Mouse (Mus musculus) testis, postnatal 10 days (tissue): ENCODE results near the gene Crhr2.

Experiments used
- DNase-seq: peaks from one replicate; pipeline ENCODE4 v3.0.0; 2021; ENCODE audit warnings: low spot score

Crhr2 gene

DNA sequence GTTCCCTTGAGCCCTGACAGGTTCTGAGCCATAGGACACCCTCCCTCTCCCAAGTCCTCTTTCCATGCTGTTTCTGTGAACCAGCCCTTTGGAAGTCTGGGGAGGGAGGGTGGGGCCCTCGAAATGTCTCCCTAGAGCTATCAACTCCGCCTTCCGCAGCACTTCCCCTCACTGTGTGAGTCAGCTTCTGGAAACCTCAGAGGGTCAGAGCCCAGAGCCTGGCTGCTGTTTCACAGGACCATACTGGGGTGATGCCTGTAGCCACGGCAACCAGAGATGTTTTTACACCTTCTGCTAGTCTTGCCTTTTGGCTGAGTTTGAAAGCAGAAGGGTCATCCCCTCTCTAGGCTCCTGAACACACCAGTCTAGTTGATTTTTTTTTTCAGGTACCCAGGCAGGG, 9.8 kb downstream of the Crhr2 start:
- DNase-seq, result no peak

DNA sequence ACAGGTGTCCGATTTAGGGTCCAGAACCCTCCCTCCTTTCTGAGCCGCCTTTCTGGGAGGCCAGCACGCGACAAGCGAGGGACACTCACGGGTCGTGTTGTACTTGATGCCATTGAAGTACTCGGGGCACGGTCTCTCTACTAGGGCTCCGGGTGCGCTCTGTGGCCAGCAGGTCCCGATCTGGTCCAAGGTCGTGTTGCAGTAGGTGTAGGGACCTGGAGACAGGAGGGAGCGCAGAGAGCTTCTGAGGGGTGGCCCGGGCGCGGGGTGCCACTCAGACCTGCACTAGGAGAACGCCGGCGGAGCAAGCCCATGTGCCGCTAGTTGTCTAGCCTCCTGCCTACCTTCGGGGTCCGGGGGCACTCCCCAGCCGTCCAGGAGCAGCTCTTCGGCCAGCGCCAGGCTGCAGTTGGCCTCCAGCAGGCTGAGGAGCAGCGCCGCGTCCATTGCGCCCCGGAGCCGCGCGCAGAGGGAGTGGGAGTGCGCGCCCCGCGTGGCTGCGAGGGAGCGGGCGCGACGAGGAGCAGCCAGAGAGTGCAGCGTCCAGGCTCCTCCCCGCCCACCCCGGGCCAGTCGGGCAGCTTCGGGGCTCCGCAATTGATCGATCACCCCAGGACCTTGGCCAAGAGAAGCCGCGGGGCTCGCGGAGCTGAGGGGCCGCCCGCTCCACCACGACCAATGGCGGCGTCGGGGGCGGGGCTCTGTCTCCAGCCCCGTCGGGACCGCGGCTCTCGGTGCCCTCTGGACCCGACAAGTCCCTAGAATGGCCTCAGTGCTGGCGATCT, 15.3 kb downstream of the Crhr2 start:
- DNase-seq, result peak; percentile 55

DNA sequence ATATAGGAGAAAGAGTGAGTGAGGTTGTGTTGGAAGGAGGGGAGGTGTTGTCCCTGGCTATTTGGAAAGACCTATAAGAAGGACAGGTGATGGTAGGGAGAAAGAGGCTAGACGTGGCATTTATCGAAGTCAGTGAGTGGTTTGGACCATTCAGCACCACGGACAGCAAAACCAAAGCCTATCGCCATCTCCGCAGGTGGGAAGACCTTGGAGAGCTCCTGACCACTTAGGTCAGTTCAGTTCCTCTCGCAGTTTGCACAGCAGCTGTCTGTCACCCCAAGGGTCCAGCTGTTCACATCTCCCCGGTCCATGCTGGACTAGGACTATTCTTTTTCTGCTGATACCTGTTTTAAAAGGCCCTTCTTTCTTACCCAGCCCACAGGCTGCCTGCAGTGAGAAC, 24.5 kb downstream of the Crhr2 start:
- peak; percentile 78 for DNase-seq

- DNase-seq, result no peak
Measured at GRCm38 (mm10) chr6:55098603-55099002, 34.2 kb downstream of the Crhr2 start.

GRCm38 (mm10) chr6:55098030-55098429, 34.8 kb downstream of the Crhr2 start:
- DNase-seq, result peak; percentile 48

- DNase-seq, result no peak
Measured at GRCm38 (mm10) chr6:55093431-55094146, 39.2 kb downstream of the Crhr2 start.

GRCm38 (mm10) chr6:55091396-55091795, 41.4 kb downstream of the Crhr2 start:
- DNase-seq, result no peak

GRCm38 (mm10) chr6:55090639-55091038, 42.2 kb downstream of the Crhr2 start:
- no peak for DNase-seq

DNA sequence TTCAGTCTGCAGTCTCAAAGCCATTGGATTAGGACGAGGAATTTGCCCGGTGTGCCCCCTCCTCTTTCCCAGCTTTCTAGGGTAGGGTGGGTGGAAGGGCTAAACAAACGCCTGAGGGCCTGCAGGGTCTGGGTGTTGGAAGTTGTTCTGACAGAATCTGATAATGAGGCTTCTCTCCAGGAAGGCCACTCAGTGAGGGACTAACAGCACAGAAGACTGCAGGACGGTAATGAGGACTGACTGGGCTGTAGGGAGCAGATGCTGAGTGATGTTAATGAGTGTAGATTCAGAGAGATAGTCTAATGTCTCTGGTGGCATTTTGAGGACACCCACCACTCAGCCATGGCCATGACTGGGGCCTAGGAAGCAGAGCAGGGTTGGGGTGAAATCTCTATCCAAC, 45.5 kb downstream of the Crhr2 start:
- no peak for DNase-seq

- no peak for DNase-seq
Measured at GRCm38 (mm10) chr6:55082261-55083051, 50.4 kb downstream of the Crhr2 start.

- DNase-seq, result no peak
Measured at GRCm38 (mm10) chr6:55081379-55081778, 51.4 kb downstream of the Crhr2 start.

DNA sequence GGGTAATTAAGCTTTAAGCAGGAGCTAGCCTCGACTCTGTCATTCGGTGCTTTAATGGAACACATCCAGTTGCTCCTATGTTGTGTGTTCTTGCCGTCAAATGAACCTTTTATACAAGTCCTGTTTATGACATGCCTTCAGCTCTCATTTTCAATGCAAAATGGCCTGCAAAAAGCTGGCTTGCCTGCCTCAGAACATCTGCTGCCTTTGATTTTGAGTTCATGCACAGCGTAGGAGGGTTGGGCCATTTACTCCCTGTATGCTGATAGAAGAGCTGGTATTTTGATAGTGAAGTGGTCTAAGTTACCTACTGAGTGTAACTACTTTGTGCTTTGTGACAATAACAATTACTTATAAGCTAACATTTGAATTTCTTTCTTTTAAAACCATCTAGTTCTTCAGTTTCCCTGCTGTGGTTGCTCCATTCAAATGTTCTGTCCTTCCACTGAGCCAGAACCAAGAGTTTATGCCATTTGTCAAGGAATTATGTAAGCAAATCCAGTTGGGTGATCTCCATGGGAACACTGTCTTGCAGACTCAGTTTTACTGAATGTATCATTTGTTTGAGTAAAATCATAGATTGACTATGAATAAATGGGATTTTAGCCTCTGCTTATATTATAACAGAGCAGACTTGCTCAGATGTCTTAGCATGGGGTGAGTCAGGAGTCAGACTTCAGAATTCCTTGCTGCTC, 56.1 kb downstream of the Crhr2 start:
- no peak for DNase-seq

DNA sequence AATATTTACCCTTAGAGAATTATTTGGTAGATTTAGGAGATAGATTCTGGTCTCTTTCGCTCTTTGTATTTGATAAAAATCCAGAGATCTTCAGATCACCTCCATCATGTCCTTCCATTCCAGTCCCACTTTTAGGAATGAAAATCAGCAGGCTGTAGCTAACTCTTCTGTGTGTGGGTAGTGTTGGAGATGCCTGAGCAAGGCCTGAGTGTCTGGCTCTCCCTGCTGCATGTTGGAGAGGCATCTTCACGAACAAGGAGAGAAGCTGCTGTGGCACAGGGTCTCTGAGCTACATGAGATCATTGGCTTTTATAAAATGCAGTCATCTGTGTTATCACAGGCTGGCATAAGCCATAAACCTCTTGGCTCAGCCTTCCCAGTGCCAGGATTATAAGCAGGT, 66.9 kb downstream of the Crhr2 start:
- no peak for DNase-seq

DNA sequence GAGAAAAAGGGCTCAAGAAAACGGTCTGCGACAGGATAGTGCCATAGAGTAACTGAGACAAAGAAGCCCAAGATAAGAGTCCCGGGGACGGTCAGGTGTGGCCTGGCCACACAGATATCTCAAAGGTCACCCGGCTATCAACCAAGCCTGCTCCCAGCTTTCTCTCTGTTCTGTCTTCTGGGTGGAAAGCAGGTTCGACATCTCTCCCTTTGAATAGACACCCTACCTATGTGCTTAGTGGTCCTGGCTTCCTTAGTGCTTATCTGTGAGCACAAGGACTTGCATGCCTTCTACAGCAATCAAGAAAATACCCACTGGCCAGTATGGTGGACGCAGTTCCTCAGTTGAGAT, 68.4 kb downstream of the Crhr2 start:
- no peak for DNase-seq

- no peak for DNase-seq
Measured at GRCm38 (mm10) chr6:55063793-55064476, 68.9 kb downstream of the Crhr2 start.

DNA sequence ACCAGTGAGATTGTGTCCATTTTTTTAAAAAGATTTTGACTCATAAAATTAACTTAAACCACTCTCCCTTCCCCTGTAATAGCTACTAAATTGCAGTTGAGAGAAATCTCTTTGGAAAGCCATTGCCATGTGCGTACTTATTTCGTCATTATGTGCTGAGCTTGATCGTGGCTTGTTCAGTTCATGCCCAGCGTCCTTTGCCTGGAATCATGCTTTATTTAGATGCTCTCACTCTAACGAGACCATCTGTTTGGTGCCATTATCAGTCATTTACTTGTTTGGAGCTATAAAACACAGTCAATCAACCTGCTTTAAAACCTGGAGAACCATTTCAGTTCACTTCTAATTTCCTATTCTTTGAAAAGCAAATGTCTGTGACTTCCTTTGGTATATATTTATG, 70.6 kb downstream of the Crhr2 start:
- no peak for DNase-seq

- DNase-seq, result no peak
Measured at GRCm38 (mm10) chr6:55061328-55061727, 71.5 kb downstream of the Crhr2 start.

DNA sequence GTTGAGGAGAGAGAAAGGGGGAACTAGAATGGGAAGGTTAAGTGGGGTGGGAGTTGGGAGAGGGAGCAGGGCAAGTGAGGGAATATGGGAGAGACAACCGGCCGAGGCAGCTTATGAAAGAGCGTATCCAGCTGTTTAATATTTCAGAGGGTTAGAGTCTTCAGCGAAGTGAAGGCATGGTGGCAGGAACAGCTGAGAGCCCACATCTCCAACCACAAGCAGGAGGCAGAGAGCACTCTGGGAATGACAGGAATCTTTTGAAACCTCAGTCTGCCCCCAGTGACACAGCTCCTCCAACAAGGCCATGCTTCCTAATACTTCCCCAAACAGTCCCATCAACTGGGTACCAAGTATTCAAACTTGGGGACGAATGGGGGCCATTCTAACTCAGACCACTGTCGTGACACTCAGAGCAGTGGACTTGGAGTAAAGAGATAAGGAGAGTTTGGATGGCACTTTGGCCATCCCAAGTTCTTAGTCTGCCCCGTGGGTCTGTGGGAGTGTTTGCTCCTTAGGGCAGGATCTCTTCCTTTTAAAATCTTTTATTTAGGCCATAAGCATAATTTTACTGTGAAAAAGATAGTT, 72.5 kb downstream of the Crhr2 start:
- DNase-seq, result no peak

- DNase-seq, result no peak
Measured at GRCm38 (mm10) chr6:55057427-55057826, 75.4 kb downstream of the Crhr2 start.

GRCm38 (mm10) chr6:55054491-55054890, 78.3 kb downstream of the Crhr2 start:
- DNase-seq, result no peak

- no peak for DNase-seq
Measured at GRCm38 (mm10) chr6:55049186-55049585, 83.6 kb downstream of the Crhr2 start.
